Mouse (Mus musculus) stomach, embryonic 16.5 days (tissue): ENCODE results near the gene Dusp22. TPM values are rescaled to one million over a fixed set of nuclear protein-coding genes. Genes with fewer than 3 reads are reported as not detected.

Experiments
- ATAC-seq: fragments of 200-750 bp; cut with Nextera tagmentation; 2 replicates; pipeline ENCODE4 v1.8.0; 2017; ENCODE audit warnings: moderate number of reproducible peaks, moderate TSS enrichment; ENCODE audit not compliant: insufficient read depth, low FRiP score
- H3K27ac ChIP-seq: fragments of 300-500 bp; sonication (generic); 2 replicates; pipeline ENCODE4 v1.5.1; 2014; ENCODE audit warnings: low read length
- H3K27me3 ChIP-seq: fragments of 300-500 bp; sonication (generic); 2 replicates; pipeline ENCODE4 v1.6.1; 2014; ENCODE audit warnings: low read length, control low read depth, mixed read lengths; ENCODE audit not compliant: control insufficient read depth, insufficient read depth
- H3K36me3 ChIP-seq: fragments of 300-500 bp; sonication (generic); 2 replicates; pipeline ENCODE4 v1.6.1; 2014; ENCODE audit warnings: low read length; ENCODE audit not compliant: control insufficient read depth, insufficient read depth
- H3K4me1 ChIP-seq: fragments of 300-500 bp; sonication (generic); 2 replicates; pipeline ENCODE4 v1.6.1; 2014; ENCODE audit warnings: low read length, control low read depth, mixed read lengths; ENCODE audit not compliant: control insufficient read depth, insufficient read depth
- H3K4me2 ChIP-seq: fragments of 300-500 bp; sonication (generic); 2 replicates; pipeline ENCODE4 v1.6.1; 2014; ENCODE audit warnings: low read depth, low read length, mixed read lengths
- H3K4me3 ChIP-seq: fragments of 300-500 bp; sonication (generic); replicated peaks from 2 replicates; pipeline ENCODE4 v1.5.1; 2014; ENCODE audit warnings: mild to moderate bottlenecking, low read length
- H3K9ac ChIP-seq: fragments of 300-500 bp; sonication (generic); 2 replicates; pipeline ENCODE4 v1.6.1; 2014; ENCODE audit warnings: low read length
- H3K9me3 ChIP-seq: fragments of 300-500 bp; sonication (generic); replicated peaks from 2 replicates; pipeline ENCODE4 v1.6.1; 2016; ENCODE audit warnings: low read length, control low read depth; ENCODE audit not compliant: control insufficient read depth
- WGBS: fragments of 180-500 bp; shearing (Covaris S2); extraction: QIAGEN DNeasy Blood & Tissue Kit; methylation state at CpG from one replicate; pipeline ENCODE4 v1.1.7; 2014; 5-methylcytosine and 5-hydroxymethylcytosine counted together
- polyA plus RNA-seq: library from polyadenylated mRNA; unstranded; fragments of >200 nt; fragmentation: Nextera tagmentation; extraction: Ambion mirVana; gene quantifications from 2 replicates; pipeline ENCODE4 v1.2.1, GENCODE M21; 2015

Dusp22 gene
- polyA plus RNA-seq, 1 experiment from 2014 or later = 31.4 TPM

- H3K27me3 ChIP-seq = no peaks in the 10 kb centered on the region
- ATAC-seq = no peak
- no peaks in the 10 kb centered on the region for H3K36me3 ChIP-seq
- no peak overlapping the region for H3K4me3 ChIP-seq
- WGBS = 6% methylated on average over 7 of the region's 7 CpGs
- no peak overlapping the region for H3K4me2 ChIP-seq
- no peaks in the 10 kb centered on the region for H3K9me3 ChIP-seq
- H3K9ac ChIP-seq = no peak overlapping the region
- peaks cover 3% of the 10 kb centered on the region; the same call in 1 of the 2 replicates for H3K4me1 ChIP-seq
- H3K27ac ChIP-seq = no peak overlapping the region
Measured at GRCm38 (mm10) chr13:30722601-30723000, 62.8 kb downstream of the Dusp22 start.

- no peaks in the 10 kb centered on the region for H3K9me3 ChIP-seq
- H3K36me3 ChIP-seq = no peaks in the 10 kb centered on the region
- no peak overlapping the region for H3K9ac ChIP-seq
- no peak overlapping the region for H3K27ac ChIP-seq
- peaks cover 3% of the 10 kb centered on the region; the same call in 1 of the 2 replicates for H3K4me1 ChIP-seq
- 40% methylated on average over 5 of the region's 5 CpGs for WGBS
- no peak overlapping the region for H3K4me3 ChIP-seq
- H3K27me3 ChIP-seq = no peaks in the 10 kb centered on the region
- no peak overlapping the region for H3K4me2 ChIP-seq
- ATAC-seq = no peak
Measured at GRCm38 (mm10) chr13:30723258-30723657, 63.5 kb downstream of the Dusp22 start.

- H3K27ac ChIP-seq = no peak overlapping the region
- H3K27me3 ChIP-seq = no peaks in the 10 kb centered on the region
- WGBS = 47% methylated on average over 8 of the region's 8 CpGs
- peaks cover 3% of the 10 kb centered on the region; the same call in 1 of the 2 replicates for H3K4me1 ChIP-seq
- ATAC-seq = no peak
- no peaks in the 10 kb centered on the region for H3K9me3 ChIP-seq
- no peak overlapping the region for H3K4me3 ChIP-seq
- no peak overlapping the region for H3K9ac ChIP-seq
- no peak overlapping the region for H3K4me2 ChIP-seq
- H3K36me3 ChIP-seq = no peaks in the 10 kb centered on the region
Measured at GRCm38 (mm10) chr13:30723858-30724257, 64.1 kb downstream of the Dusp22 start.

GRCm38 (mm10) chr13:30724691-30725271 is 65.0 kb downstream of the Dusp22 start:
- H3K36me3 ChIP-seq = no peaks in the 10 kb centered on the region
- WGBS = 16% methylated on average over 7 of the region's 7 CpGs
- peak overlapping the region; percentile 10; the same call in 1 of the 2 replicates for H3K4me2 ChIP-seq
- H3K27me3 ChIP-seq = no peaks in the 10 kb centered on the region
- no peak overlapping the region for H3K27ac ChIP-seq
- no peak overlapping the region for H3K9ac ChIP-seq
- no peak overlapping the region for H3K4me3 ChIP-seq
- peak; percentile 29; the same call in 1 of the 2 replicates for ATAC-seq
- H3K4me1 ChIP-seq = peaks cover 3% of the 10 kb centered on the region; the same call in 1 of the 2 replicates
- no peaks in the 10 kb centered on the region for H3K9me3 ChIP-seq

- Histone ChIP-seq H3K9me3 (no peaks in the 10 kb centered on the region), H3K4me3 (no peak overlapping the region), H3K4me2 (no peak overlapping the region), H3K9ac (no peak overlapping the region), H3K4me1 (peaks cover 3% of the 10 kb centered on the region; the same call in 1 of the 2 replicates), H3K27ac (no peak overlapping the region), H3K27me3 (no peaks in the 10 kb centered on the region), H3K36me3 (no peaks in the 10 kb centered on the region)
- no peak for ATAC-seq
- WGBS = 83% methylated on average over 4 of the region's 4 CpGs
Measured at GRCm38 (mm10) chr13:30726879-30727278, 67.1 kb downstream of the Dusp22 start.

GRCm38 (mm10) chr13:30728155-30728554 is 68.4 kb downstream of the Dusp22 start:
- Histone ChIP-seq H3K36me3 (no peaks in the 10 kb centered on the region), H3K4me1 (peaks cover 3% of the 10 kb centered on the region; the same call in 1 of the 2 replicates), H3K9ac (no peak overlapping the region), H3K9me3 (no peaks in the 10 kb centered on the region), H3K27ac (no peak overlapping the region), H3K4me2 (no peak overlapping the region), H3K27me3 (no peaks in the 10 kb centered on the region), H3K4me3 (no peak overlapping the region)
- 86% methylated on average over 7 of the region's 7 CpGs for WGBS
- no peak for ATAC-seq

- WGBS = 31% methylated on average over 6 of the region's 6 CpGs
- H3K27ac ChIP-seq = no peak overlapping the region
- ATAC-seq = no peak
Measured at GRCm38 (mm10) chr13:30729245-30729644, 69.4 kb downstream of the Dusp22 start.

GRCm38 (mm10) chr13:30730104-30730793 is 70.5 kb downstream of the Dusp22 start:
- no peak overlapping the region for H3K27ac ChIP-seq
- no peak for ATAC-seq
- H3K4me3 ChIP-seq = no peak overlapping the region
- H3K36me3 ChIP-seq = no peaks in the 10 kb centered on the region
- WGBS = 81% methylated on average over 15 of the region's 15 CpGs
- H3K9me3 ChIP-seq = no peaks in the 10 kb centered on the region
- H3K4me2 ChIP-seq = no peak overlapping the region
- no peak overlapping the region for H3K9ac ChIP-seq
- peaks cover 1% of the 10 kb centered on the region; the same call in 1 of the 2 replicates for H3K4me1 ChIP-seq
- no peaks in the 10 kb centered on the region for H3K27me3 ChIP-seq

More at GRCm38 (mm10) chr13:30729245-30729644, 69.4 kb downstream of the Dusp22 start:
- Histone ChIP-seq H3K27me3 (no peaks in the 10 kb centered on the region), H3K9ac (no peak overlapping the region), H3K4me3 (no peak overlapping the region), H3K9me3 (no peaks in the 10 kb centered on the region), H3K36me3 (no peaks in the 10 kb centered on the region), H3K4me1 (peaks cover 3% of the 10 kb centered on the region; the same call in 1 of the 2 replicates), H3K4me2 (no peak overlapping the region)

GRCm38 (mm10) chr13:30732709-30733445 is 73.1 kb downstream of the Dusp22 start:
- H3K4me1 ChIP-seq = no peaks in the 10 kb centered on the region
- no peaks in the 10 kb centered on the region for H3K27me3 ChIP-seq
- no peaks in the 10 kb centered on the region for H3K36me3 ChIP-seq
- no peak overlapping the region for H3K27ac ChIP-seq
- no peak overlapping the region for H3K4me3 ChIP-seq
- H3K4me2 ChIP-seq = no peak overlapping the region
- ATAC-seq = no peak
- no peaks in the 10 kb centered on the region for H3K9me3 ChIP-seq
- WGBS = 83% methylated on average over 11 of the region's 11 CpGs
- no peak overlapping the region for H3K9ac ChIP-seq
